Mouse (Mus musculus) megakaryocyte, adult 5-6 weeks (primary cell): Measurements from ENCODE around the gene Endou. TPM values are rescaled to one million over a fixed set of nuclear protein-coding genes. Genes with fewer than 3 reads are reported as not detected.
"Not testable (repeated sequence)": the region's sequence is repeated elsewhere in the genome, so short reads cannot be mapped to it uniquely, and the experiment has no call there.

ENCODE experiments used
- ATAC-seq: 2 replicates; pipeline ENCODE4 v1.8.0; 2016; ENCODE audit warnings: mild to moderate bottlenecking, inconsistent platforms; ENCODE audit not compliant: poor library complexity, severe bottlenecking
- total RNA-seq, 2 experiments: library from RNA; stranded (forward) in 1 of 2; stranded (reverse) in 1 of 2; fragments of 153-499, 151-499 nt in 1 of 2; fragments of 221-1000, 200-1000 nt in 1 of 2; gene quantifications; 2 replicates each; pipeline versions ENCODE4 v1.2.3 to v1.2.4; 2015 to 2017

Endou gene
- total RNA-seq, 2 experiments from 2014 or later = 0.40 TPM; not detected in 1

DNA sequence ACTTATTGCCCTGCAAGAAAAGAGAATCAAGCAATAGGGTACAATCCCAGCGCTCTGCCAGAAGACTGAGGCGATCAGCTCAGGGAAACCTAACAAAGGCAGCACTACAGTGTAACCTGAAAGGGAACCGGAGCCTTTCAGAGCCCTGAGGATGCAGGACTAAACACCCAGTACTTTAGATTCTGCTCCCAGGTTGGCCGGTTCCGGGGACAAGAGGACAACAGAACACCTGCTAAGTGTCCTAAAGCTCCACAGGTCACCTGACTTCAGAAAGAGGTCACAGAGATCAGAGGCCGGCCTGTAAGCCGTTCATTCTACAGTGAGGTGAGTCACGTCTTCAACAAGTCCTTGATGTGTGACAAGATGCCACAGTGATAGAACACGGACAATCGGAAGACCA, 34.5 kb downstream of the Endou start:
- no peak for ATAC-seq

DNA sequence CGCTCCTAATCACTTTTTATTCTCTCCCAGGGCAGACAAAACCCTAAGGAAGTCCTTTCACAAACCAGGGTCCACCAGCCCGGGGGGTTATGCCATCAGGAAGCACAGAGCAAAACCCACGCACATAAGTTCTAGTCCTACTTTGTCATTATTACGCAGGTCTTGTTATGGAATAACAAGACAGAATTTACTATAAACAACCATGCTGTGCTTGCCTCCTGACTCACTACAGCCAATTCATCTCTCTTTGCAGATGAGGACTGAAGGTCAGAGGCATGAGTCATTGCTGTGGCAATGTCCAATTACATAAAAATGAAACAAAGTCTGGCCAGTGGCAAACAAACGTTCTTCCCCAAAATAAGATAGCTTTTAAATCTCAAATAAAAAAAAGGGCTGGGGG, 37.7 kb downstream of the Endou start:
- no peak for ATAC-seq

DNA sequence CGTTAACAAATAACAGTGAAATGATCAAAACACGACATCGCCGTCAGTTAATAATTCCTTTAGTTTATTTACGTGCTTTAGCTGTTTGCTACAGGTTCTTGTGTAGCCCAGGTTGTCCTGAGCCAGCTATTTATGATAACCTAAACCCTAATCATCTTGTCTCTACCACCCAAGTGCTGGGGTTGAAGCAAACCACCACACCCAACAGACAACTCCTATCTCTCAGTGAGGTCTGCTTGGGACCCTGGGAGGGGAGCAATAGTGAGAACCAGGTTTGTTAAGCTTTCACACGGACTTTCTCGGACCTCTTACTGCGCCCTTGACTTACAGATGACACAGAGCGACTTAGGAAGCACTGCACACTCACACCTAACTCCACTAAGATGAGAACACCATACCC, 47.0 kb downstream of the Endou start:
- ATAC-seq = no peak

DNA sequence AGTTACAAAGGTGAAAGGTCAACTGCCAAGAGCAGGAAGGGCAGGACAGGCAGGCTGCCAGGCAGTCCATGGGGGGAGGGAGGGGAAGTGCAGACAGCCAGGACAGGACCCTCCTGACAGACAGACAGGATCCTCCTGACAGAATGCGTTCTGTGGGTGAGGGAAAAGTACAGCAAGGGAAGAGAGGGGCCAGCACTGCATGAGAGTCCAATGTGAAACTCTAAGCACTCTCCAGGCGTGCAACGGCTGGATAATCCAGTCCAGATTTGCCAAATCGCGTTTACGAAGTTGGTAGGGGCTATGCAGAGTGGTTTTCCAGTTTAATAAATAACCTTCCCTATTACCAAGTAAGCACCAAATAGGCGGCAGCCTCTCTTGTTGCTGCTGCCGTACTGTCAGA, 49.1 kb downstream of the Endou start:
- ATAC-seq = no peak

DNA sequence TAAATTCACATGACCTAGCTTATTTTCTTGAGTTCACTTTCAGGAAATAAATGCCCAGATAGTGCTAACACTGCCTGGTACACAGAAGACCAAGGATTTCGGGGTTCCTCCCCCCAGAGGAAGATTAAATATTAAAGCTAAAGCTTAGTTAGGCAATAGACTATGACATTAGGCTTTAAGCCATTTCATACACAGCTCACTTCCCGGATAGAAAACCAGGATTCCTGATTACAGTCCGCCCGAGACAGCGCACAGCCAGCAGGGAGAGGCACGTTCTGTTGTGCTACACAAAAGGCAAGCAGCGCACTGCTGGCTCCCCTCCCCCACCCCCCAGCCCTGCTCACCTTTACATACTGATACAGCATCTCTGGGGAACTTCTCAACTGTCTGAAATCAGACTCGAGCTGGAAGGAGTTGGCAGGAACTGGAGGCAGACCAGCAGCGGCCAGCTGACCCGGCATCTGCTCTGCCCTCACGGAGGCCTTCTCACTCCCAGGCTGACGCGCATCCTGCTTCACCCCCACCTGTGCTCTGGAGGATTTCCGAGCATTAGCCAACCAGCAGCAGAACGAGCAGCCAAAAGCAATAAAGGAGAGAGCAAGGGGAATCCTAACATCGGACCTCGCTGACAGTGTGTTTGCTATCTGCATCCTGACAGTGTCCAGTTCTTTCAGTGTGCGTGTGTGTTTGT, 51.0 kb downstream of the Endou start:
- ATAC-seq = no peak

DNA sequence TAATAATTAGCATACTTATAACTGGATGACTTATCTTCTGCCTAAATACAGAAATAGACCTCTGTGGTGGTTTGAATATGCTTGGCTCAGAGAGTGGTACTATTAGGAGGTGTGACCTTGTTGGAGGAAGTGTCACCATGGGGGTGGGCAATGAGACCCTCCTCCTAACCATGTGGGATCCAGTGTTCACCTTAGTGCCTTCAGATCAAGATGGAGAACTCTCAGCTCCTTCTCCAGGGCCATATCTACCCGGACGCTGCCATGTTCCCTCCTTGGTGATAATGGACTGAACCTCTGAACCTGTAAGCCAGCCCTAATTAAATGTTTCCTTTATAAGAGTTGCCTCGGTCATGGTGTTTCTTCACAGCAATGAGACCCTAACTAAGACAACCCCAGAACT, 53.8 kb downstream of the Endou start:
- ATAC-seq = no peak

DNA sequence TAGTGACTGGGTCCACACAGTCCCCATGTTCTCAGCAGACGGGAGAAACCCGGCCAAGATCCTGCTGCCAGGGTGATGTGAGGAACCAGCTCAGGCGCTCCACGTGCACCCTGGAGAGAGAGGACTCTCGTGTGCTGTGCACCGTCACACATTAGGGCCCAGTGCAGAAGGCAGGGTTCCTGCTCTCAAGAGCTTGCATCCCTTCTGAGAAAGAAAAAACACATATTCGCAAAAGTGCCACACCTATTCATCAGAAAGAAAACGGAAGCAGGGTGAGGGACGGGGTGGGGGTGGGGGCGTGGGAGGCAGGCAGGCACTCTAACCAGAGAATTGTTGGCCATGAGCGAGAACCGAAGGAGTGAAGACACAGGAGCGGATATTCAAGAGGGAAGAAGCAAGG, 55.2 kb downstream of the Endou start:
- no peak for ATAC-seq

DNA sequence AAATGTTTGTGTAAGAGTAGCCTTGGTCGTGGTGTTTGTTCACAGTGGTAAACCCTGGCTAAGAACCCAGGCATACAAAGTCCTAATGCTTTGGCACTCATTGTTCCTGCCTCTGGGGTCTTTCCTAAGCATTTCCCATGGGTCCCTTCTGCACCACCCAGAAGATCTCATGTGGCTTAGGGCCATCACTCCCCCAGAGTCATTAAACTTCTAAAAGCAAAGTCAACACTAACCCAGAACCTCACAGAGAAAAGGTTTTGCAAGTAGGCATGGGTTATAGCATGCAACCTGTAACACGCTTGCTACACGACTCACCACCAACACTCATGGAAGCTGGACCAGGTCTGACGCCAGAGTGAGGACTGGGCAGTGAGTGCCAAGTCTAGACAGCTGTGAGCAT, 56.7 kb downstream of the Endou start:
- no peak for ATAC-seq

DNA sequence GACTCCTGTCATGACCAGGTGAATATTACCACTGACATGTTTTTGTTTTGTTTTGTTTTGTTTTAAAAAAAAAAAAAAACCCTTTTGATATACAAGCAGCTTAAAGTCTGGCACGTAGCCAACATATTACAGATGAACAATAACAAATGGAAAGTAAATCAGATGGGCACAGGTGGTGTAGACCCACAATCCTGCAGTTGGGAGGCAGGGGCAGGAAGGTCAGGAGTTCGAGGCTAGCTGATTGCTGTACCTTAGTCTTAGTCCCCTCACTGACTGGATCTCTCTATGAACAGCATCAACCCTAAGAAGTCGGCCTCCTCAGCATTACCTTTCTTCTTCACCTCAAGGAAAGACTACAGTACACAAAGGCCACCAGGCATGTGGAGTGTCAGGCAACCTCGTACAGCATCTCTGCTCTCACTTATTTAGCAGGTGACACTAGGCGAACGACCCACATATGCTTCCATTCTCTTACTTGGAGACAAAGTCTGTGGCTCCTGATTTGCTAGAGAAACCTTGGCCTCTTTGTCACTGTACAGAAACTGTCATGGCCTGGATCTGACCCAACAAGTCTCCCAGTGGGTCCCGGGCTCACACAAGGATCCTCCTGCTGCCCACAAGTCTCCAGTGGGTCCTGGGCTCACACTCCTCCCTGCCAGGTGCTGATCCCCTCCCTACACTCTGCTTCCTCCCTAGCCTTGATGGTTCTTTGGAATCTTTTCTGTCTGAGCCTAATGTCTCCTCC, 57.7 kb downstream of the Endou start:
- no peak for ATAC-seq

DNA sequence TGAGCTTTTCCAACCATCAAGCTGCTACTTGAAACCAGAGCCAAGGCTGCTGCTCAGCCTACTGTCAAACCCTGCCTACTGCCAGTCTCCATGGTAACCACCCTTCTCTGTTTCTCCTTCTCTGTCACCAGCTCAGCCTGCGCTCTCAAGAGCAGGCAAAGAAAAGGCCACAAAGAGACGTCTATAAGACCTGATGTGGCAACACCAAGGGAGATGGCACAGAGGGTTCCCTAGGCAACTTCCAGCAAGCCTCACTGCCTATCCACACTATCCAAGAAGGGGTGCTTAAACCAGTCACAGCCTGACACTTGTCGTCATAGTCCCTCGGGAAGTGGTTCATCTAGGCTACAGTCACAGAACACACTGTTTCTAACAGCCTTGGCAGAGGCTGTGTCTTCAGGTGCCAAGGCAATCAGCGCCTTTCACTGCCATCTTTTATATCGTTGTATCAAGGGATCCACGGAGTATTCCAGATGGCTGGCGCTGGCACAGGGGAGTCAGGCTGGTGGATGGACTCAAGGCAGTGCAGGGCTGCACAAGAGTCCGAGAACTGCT, 58.9 kb downstream of the Endou start:
- no peak for ATAC-seq

DNA sequence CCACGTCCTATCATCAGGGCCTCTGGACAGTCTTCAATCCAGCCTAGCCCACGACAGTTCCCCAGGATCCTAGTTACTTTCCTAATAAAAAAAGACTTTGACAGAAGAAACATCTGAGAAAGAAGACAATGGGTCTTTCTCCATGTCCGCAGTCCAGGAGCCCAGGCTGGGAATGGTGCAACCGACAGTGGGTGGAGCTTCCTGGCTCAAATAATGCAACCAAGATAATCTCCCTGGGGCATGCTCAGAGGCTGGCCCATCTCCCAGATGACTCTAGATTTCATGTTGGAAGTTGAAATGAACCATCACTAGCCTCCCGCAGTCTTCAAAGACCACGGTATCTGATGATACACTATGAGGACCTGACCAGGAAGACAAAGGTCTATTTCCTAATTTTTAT, 60.6 kb downstream of the Endou start:
- peak; percentile 40; the same call in 1 of the 2 replicates for ATAC-seq

DNA sequence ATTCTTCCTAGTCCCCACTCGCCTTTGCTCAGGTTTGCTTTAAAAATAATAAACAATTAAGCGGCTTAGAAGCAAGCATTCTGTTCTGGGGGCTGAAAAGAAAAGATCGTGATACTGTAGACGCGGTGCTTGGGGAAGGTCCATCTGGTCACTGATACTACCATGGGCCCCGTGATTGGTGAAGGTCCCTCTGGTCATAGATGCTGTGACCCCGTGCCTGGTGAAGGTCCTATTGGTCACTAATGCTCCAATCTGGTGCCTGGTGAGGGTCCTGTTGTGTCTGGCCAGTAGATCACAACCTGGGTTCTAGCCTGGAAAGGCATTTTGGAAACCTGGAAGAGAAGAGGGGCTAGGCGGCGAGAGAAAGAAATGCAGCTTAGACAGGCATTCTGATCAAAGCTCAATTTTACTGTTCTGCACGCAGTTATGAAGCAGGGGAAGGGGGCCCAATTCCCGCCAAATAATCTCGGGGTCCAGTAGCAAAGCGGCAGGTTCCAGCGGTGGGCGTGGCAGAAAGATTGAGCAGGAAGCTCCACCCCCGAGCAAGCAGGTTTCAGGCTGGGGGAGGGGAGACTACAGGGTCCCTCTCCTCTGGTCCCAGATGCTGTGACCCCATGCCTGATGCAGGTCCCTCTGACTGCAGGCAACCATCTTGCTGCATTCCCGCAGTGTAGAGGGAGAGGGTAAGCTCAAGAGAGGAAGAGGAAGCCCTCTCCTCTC, 62.8 kb downstream of the Endou start:
- ATAC-seq = not testable (repeated sequence)

DNA sequence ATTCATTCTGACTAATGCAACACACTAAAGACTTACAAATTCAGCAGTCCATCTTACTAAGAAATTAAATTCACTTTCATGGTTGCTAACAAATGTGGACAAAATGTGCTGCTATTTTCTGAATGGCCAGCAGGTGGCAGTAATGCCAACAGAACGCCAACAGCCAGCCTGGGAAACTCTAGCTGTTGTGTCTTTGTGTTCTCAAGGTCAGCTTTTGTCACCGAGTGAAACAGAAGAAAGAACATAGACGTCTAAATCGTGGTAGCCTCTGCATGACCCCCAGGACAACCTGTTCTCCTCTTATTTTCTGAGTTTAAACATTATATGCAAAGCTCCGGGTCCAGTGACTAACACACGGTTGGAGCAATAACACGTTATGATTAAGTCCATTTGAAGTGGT, 63.7 kb downstream of the Endou start:
- peak; percentile 52 for ATAC-seq

DNA sequence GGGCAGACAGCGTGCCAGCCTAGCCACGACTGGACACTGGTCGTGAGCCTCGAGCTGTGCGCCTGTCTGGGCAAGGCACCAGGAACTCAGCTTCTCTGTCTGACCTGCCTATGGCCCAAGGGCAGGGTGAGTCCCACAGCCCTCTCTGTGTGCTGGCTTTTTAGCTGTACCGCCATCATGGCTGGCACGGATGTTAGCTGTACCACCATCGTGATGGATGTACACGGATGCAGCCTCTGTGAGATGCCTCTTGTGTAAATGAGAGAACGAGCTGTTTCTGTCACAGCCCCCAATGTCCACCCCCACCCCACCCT, 64.7 kb downstream of the Endou start:
- no peak for ATAC-seq

DNA sequence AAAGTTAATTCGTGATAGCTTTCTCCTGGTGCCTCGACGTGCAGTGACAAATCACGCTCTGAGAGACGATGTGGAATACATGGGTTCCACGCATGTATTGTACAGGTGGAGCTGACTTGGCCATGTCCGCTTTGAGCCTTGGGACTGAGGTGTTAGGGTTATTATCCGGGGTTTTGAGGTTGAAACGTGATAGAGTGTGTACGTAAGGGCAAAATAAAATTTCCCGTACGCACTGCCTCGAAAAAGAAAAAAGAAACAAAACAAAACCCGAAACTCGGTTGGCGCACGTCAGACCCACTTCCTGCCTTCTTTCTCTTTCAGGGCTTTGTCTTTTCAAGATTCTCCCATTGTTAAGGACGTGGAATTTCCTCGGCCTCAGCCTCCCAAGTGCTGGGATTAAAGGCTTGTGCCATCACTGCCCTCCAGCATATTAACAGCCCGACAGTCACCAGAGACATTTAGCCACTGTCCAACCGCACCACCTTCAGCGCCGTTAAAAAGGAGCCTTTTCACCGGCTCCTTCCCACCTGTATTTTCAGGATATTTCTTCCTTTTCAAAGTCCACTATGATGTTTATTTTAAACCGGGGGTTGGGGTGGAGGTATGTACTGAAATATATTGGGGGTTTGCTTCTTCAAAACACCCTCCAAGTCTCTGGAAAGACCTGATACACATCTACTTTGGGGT, 65.2 kb downstream of the Endou start:
- no peak for ATAC-seq

DNA sequence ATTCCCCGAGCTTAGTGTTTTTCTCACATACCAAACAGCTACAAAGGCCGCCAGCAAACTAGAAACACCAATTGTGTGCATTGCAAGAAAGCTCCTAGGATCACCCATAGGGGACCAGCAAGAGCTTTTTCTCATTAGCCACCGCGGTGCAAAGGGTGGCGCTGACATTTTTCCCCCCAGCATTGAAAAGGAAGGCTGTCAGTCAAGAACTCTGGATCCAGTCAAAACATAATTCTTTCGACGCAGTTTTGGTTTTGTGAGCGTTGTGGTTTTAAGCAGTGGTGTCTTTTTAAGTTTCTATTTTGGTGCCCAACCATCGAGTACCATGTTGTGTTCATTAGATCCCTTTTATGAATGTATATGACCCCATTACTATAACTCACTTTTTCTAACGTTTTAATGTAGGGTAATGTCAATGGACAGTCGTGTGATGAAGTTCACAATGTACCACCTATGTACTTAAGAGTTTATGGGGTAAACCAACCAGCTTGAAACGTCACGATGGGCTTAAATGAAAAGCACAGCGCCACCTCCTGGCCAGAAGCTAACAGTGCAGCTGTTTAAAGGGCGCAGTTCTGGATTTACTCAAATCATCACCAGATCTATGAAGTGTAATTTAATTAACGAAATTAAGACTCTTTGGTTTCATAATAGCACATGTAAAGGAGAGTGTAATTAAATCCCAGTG, 66.0 kb downstream of the Endou start:
- peak; percentile 42 for ATAC-seq

DNA sequence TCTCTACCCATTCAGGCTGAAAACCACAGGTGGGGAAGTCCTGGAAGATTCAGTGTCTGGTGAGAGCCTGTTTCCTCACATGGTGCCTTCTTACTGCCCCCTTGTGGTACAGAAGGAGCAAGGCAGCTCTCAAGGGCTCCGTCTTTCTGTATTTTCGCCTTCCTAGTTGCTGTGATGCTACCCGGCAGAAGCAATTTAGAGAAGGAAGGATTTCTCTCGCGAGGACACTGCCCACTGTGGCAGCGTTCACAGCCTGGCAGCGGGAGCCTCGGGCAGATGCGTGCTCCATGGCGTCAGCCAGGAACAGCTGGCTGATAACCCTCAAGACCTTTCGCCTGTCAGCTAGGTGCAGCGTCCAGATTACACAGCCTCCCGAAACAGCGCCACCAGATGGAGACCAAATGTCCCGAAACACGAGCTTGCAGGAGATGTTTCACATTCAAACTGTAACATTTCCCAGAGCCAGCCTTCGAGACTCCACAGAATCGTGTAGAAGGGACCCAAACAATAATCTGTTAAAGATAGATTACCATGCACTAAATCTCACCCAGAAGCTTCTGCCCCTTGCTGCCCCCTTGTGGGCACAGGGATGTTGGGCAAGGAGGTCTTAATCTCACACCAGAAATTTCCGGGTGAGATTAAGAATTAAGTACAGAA, 67.3 kb downstream of the Endou start:
- ATAC-seq = peak; percentile 85
